Mouse (Mus musculus): Measurements from ENCODE around the gene Gm3164.
"Not testable (repeated sequence)": the region's sequence is repeated elsewhere in the genome, so short reads cannot be mapped to it uniquely, and the experiment has no call there.

GRCm38 (mm10) chr14:4409939-4410338 is 5.3 kb upstream of the Gm3164 start:
- not testable (repeated sequence) for TF ChIP-seq CTCF (IDR thresholded peaks at IDR 0.05; ENCODE audit: control insufficient read depth, insufficient read depth, insufficient read length); MYOD1 (IDR thresholded peaks at IDR 0.05; ENCODE audit: control insufficient read depth, insufficient read length, low read depth); MAX (IDR thresholded peaks at IDR 0.05); MYOG (IDR thresholded peaks at IDR 0.05; ENCODE audit: control insufficient read depth, extremely low read depth, insufficient read length); USF1 (IDR thresholded peaks at IDR 0.05; ENCODE audit: low read depth); CEBPB (IDR thresholded peaks at IDR 0.05; ENCODE audit: low read depth); FOSL1 (IDR thresholded peaks at IDR 0.05; ENCODE audit: insufficient read depth, low read length, poor library complexity, severe bottlenecking)
